Mouse (Mus musculus): ENCODE measurements around the gene Epgn.

GRCm38 (mm10) chr5:91015216-91015615 lies 12.0 kb upstream of the Epgn start:
- no peak for TF ChIP-seq CTCF (IDR thresholded peaks at IDR 0.05; ENCODE audit: extremely low read depth, insufficient read length, insufficient replicate concordance, low read depth, low read length)
- TF ChIP-seq POLR2A (IDR thresholded peaks at IDR 0.05; ENCODE audit: low read depth, low read length), result no peak
